Mouse (Mus musculus) urinary bladder, adult 2 months (tissue): ENCODE measurements around the gene Mdfic. TPM values are rescaled to one million over a fixed set of nuclear protein-coding genes. Genes with fewer than 3 reads are reported as not detected.

Source experiments
- DNase-seq: peaks from one replicate; pipeline ENCODE4 v3.0.0; 2022; ENCODE audit warnings: low spot score
- polyA plus RNA-seq: library from polyadenylated mRNA; depleted of rRNA; stranded (reverse); fragments of >200 nt; gene quantifications from 2 replicates; pipeline ENCODE4 v1.2.3, GENCODE M21; 2012

Gene Mdfic
- polyA plus RNA-seq, 1 experiment = 31.4 TPM

GRCm38 (mm10) chr6:15792680-15793601, 72.5 kb downstream of the Mdfic start:
- no peak for DNase-seq

DNA sequence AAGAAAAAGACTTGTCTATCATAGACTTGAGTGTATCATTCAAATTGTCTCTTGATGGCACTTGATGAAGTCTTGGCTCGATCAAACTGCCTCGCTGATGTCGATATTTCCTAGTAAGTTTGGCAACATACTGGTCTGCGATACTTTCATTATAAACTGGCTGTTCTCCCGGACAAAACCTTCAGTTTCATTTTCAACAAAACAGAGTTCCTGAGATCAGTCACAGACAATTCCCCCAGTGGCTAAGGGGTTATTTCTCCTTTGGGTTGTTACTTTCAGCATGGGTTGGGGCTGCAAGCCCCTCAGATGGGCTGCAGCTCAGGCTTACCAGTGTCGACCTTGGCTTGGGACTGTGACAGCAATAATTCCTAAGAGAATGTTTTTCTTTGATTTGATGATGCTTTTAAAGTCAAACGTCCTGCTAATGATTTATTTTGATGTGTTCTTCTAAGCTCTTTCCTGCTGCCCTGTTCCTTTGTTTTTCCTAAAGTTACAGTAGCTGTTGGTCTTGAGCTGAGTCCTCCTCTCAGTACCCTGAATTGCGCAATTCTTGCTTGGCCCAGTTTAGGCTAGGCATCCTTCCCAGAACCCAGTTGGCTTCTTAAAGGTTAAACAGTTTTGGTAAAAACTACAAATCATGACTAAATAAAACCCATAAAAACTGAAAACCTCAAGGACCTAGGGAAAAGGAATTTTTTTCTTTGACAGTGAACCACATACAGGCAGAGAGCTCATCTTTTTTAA, 73.3 kb downstream of the Mdfic start:
- no peak for DNase-seq

GRCm38 (mm10) chr6:15794801-15795200, 74.3 kb downstream of the Mdfic start:
- no peak for DNase-seq

GRCm38 (mm10) chr6:15807382-15807781, 86.9 kb downstream of the Mdfic start:
- DNase-seq = no peak

DNA sequence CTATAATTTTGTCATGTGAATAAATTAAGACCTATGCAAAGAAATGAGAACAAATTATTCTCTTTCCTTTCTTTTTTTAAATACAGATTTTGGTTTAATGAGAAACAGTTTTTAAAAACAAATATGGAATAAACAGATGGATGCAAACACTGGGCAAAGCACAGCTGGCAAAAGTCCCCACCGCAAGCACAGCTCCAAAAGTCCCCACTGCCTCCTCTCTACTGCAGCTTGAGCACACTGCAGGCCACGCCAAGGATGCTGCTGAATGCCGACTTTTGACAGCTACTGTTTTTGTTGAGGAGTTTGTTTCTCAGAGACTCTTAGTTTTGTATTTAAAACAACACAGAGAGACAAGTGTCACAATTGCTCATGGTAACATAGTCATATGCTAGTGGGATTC, 104.8 kb downstream of the Mdfic start:
- DNase-seq = no peak

DNA sequence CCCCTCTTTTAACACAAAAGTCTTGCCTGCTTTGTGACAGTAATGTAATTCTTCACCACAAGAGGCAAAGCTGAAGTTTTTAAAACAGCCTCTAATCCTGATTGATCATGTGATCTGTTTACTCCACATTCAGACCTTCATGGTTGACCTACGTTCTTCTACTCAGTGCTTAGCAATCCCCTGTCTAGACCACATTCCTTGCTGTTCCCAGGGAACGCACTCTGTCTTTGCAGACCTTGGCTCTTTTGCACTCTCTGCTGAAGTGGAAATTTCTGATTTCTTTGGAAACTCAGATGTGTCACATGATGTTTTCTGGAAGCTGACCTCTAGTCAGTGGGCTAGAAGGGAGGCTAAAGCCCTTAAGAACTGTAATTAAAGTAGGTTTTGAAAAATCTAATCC, 109.4 kb downstream of the Mdfic start:
- no peak for DNase-seq

DNA sequence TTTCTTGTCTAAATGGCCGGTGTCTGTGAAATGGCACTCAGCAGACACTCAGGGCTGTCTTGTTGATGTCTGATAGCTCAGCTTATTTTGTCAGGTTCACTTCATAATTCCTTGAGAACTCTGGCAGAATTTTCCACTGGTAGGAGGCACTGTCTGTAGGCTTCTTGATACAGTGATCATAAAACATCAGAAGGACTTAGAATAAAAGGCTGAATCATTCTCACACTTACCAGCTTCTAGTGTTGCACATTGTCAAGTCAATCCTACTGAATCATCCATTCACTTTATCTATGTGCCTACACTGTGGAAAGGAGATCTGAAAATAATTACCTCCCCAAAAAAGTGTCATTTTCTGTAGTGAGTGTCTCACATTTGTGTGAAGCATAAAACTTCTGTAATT, 110.2 kb downstream of the Mdfic start:
- no peak for DNase-seq

- DNase-seq = no peak
These were observed 117.2 kb downstream of the Mdfic start for GRCm38 (mm10) chr6:15837695-15838094.

DNA sequence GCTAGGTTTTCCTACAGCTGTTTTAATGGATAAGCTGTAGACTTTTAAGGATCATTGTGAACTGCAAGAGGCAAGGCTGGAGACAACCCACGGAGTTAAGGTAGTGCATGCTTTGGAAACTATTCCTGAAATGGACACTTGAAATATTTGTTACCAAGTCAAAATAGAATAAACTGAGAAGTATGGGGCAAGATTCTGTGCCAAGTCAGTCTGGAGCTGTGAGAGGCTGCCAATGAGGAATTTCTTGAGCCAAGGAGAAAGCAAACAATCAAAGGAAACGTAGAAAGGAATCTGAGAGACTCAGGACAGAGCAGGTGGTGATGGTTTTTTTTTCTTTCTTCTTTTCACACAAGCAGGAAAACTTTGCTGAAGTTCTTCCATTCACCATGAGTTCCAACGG, 119.4 kb downstream of the Mdfic start:
- no peak for DNase-seq

GRCm38 (mm10) chr6:15840429-15840828, 120.0 kb downstream of the Mdfic start:
- DNase-seq = no peak

GRCm38 (mm10) chr6:15841476-15842209, 121.2 kb downstream of the Mdfic start:
- no peak for DNase-seq

DNA sequence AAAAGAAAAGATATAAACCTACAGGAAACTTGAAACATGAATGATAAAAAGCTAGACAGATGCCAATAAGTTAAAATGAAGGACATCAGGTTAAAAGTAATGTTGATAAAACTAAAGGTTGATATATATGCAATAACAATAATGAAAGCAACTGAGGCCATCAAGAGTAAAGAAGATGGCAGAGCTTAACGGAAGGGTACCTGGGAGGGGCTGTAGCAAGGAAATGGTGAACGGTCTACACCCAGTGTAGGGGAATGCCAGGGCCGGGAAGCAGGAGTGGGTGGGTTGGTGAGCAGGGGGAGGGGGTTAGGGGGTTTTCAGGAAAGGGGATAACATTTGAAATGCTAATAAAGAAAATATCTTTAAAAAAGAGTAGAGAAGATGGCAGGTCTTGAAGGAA, 122.8 kb downstream of the Mdfic start:
- DNase-seq = no peak

- DNase-seq = no peak
These were observed 125.4 kb downstream of the Mdfic start for GRCm38 (mm10) chr6:15845711-15846342.
